Mouse (Mus musculus) liver, embryonic 11.5 days (tissue): ENCODE data around the gene Lmo3. TPM values are rescaled to one million over a fixed set of nuclear protein-coding genes. Genes with fewer than 3 reads are reported as not detected.
A peak's percentile ranks its signal among the peaks of the same experiment; 100 is the strongest.

Experiments used
- ATAC-seq: fragments of 200-750 bp; cut with Nextera tagmentation; replicated peaks from 2 replicates; pipeline ENCODE4 v1.8.0; 2017; ENCODE audit warnings: moderate number of reproducible peaks, mild to moderate bottlenecking, moderate TSS enrichment, moderate library complexity; ENCODE audit not compliant: low FRiP score
- DNase-seq: peaks from one replicate; pipeline ENCODE4 v3.0.0-alpha.2; 2017; ENCODE audit warnings: low spot score
- H3K27ac ChIP-seq: fragments of 300-500 bp; sonication (generic); 2 replicates; pipeline ENCODE4 v1.5.1; 2014; ENCODE audit warnings: mild to moderate bottlenecking, low read depth, low read length, control low read depth
- H3K27me3 ChIP-seq: fragments of 300-500 bp; sonication (generic); replicated peaks from 2 replicates; pipeline ENCODE4 v1.6.1; 2014; ENCODE audit warnings: low read length, mixed read lengths; ENCODE audit not compliant: control insufficient read depth, insufficient read depth
- H3K36me3 ChIP-seq: fragments of 300-500 bp; sonication (generic); 2 replicates; pipeline ENCODE4 v1.6.1; 2014; ENCODE audit warnings: mild to moderate bottlenecking, low read length, moderate library complexity, mixed read lengths; ENCODE audit not compliant: control insufficient read depth, insufficient read depth
- H3K4me1 ChIP-seq: fragments of 300-500 bp; sonication (generic); replicated peaks from 2 replicates; pipeline ENCODE4 v1.6.1; 2014; ENCODE audit warnings: low read length, mixed read lengths; ENCODE audit not compliant: control insufficient read depth, insufficient read depth
- H3K4me2 ChIP-seq: fragments of 300-500 bp; sonication (generic); 2 replicates; pipeline ENCODE4 v1.6.1; 2014; ENCODE audit warnings: mild to moderate bottlenecking, control low read depth, moderate library complexity
- H3K4me3 ChIP-seq: fragments of 300-500 bp; sonication (generic); 2 replicates; pipeline ENCODE4 v1.5.1; 2014; ENCODE audit warnings: low read depth, low read length, control low read depth
- H3K9ac ChIP-seq: fragments of 300-500 bp; sonication (generic); 2 replicates; pipeline ENCODE4 v1.6.1; 2014; ENCODE audit warnings: low read depth, low read length, control low read depth
- H3K9me3 ChIP-seq: fragments of 300-500 bp; sonication (generic); 2 replicates; pipeline ENCODE4 v1.6.1; 2016; ENCODE audit warnings: low read length, inconsistent platforms, mixed read lengths; ENCODE audit not compliant: control insufficient read depth
- WGBS: fragments of 180-500 bp; shearing (Covaris S2); extraction: QIAGEN DNeasy Blood & Tissue Kit; methylation state at CpG from one replicate; pipeline ENCODE4 v1.1.7; 2014; 5-methylcytosine and 5-hydroxymethylcytosine counted together
- polyA plus RNA-seq: library from polyadenylated mRNA; unstranded; fragments of >200 nt; fragmentation: Nextera tagmentation; extraction: Ambion mirVana; gene quantifications from 2 replicates; pipeline ENCODE4 v1.2.1, GENCODE M21; 2014

The Lmo3 gene
- polyA plus RNA-seq, 1 experiment from 2014 or later, result 1.1 TPM

DNA sequence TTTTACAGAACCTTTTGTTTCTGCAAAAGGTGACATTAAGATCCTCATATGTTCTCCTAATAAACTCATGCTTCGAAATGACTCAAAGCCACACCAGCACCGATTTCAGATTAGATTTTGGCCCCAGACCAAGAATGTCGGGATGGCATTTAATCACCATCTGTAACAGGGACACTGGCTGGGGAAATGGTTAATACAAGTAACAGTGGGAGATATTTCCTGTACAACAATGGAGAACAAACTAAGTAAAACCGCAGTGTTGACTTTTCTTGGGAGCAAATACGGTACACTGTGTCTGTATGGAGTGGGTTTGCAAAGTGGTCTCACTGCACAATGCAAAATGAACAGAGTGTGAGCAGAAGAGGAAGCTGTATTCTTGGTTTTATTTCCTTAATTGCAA is 217.7 kb downstream of the Lmo3 start:
- Histone ChIP-seq H3K9me3 (no peaks in the 10 kb centered on the region), H3K4me1 (no peaks in the 10 kb centered on the region), H3K27ac (no peak overlapping the region), H3K9ac (no peak overlapping the region), H3K4me2 (no peak overlapping the region), H3K4me3 (no peak overlapping the region), H3K36me3 (no peaks in the 10 kb centered on the region), H3K27me3 (no peaks in the 10 kb centered on the region)
- DNase-seq, result no peak
- 71% methylated on average over 5 of the region's 5 CpGs for WGBS
- ATAC-seq, result no peak

- H3K27ac ChIP-seq, result peak overlapping the region; percentile 58
Measured at GRCm38 (mm10) chr6:138350587-138351345, 231.0 kb downstream of the Lmo3 start.

GRCm38 (mm10) chr6:138346558-138346957 is 235.2 kb downstream of the Lmo3 start:
- WGBS, result 75% methylated on average over 4 of the region's 4 CpGs
- H3K4me3 ChIP-seq, result no peak overlapping the region
- H3K36me3 ChIP-seq, result no peaks in the 10 kb centered on the region
- peaks cover 2% of the 10 kb centered on the region; the same call in 1 of the 2 replicates for H3K9me3 ChIP-seq
- no peak overlapping the region for H3K27ac ChIP-seq
- no peaks in the 10 kb centered on the region for H3K4me1 ChIP-seq
- H3K9ac ChIP-seq, result no peak overlapping the region
- H3K27me3 ChIP-seq, result no peaks in the 10 kb centered on the region
- H3K4me2 ChIP-seq, result no peak overlapping the region
- no peak for DNase-seq
- no peak for ATAC-seq

More at GRCm38 (mm10) chr6:138350587-138351345, 231.0 kb downstream of the Lmo3 start:
- ATAC-seq (peak; percentile 67; the same call in 1 of the 2 replicates), DNase-seq (no peak)
- no peaks in the 10 kb centered on the region for H3K9me3 ChIP-seq
- H3K9ac ChIP-seq, result no peak overlapping the region
- no peak overlapping the region for H3K4me2 ChIP-seq
- no peaks in the 10 kb centered on the region for H3K36me3 ChIP-seq
- no peak overlapping the region for H3K4me3 ChIP-seq
- no peaks in the 10 kb centered on the region for H3K27me3 ChIP-seq
- WGBS, result 73% methylated on average over 3 of the region's 3 CpGs
- H3K4me1 ChIP-seq, result no peaks in the 10 kb centered on the region

- no peak overlapping the region for H3K4me3 ChIP-seq
- H3K4me1 ChIP-seq, result no peaks in the 10 kb centered on the region
- no peaks in the 10 kb centered on the region for H3K27me3 ChIP-seq
- no peaks in the 10 kb centered on the region for H3K36me3 ChIP-seq
- H3K9ac ChIP-seq, result no peak overlapping the region
- ATAC-seq (no peak), DNase-seq (no peak)
- no peaks in the 10 kb centered on the region for H3K9me3 ChIP-seq
- H3K27ac ChIP-seq, result no peak overlapping the region
- WGBS, result 66% methylated on average over 4 of the region's 4 CpGs
- no peak overlapping the region for H3K4me2 ChIP-seq
Measured at GRCm38 (mm10) chr6:138335858-138336257, 245.9 kb downstream of the Lmo3 start.

DNA sequence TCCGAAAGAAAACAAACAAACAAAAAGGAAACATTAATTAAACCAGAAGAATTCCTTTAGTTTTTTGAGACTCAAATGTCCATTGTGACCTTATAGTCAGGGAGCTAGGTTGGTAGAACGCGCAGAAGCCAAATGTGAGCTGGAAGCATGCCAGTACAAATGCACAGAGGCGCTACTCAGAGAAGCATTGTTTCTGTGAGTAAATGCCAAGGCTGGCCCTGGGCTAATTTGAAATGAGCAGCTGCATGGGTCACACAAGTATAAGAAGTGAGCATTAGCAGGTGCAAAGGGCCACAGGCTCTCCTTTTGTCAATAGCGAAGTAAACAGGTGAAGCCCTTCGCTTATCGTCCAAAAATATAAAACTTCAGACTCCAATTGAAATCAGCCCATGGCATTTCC is 247.8 kb downstream of the Lmo3 start:
- Histone ChIP-seq H3K4me1 (no peaks in the 10 kb centered on the region), H3K27me3 (no peaks in the 10 kb centered on the region), H3K27ac (no peak overlapping the region), H3K4me2 (no peak overlapping the region), H3K9ac (no peak overlapping the region), H3K36me3 (no peaks in the 10 kb centered on the region), H3K9me3 (no peaks in the 10 kb centered on the region), H3K4me3 (no peak overlapping the region)
- no peak for ATAC-seq
- 93% methylated on average over 7 of the region's 7 CpGs for WGBS
- DNase-seq, result no peak

GRCm38 (mm10) chr6:138325744-138326400 is 255.9 kb downstream of the Lmo3 start:
- Histone ChIP-seq H3K4me1 (no peaks in the 10 kb centered on the region), H3K27me3 (no peaks in the 10 kb centered on the region), H3K9ac (no peak overlapping the region), H3K4me2 (no peak overlapping the region), H3K4me3 (no peak overlapping the region), H3K36me3 (no peaks in the 10 kb centered on the region), H3K9me3 (no peaks in the 10 kb centered on the region), H3K27ac (no peak overlapping the region)
- no peak for ATAC-seq
- DNase-seq, result no peak
- WGBS, result 62% methylated on average over 3 of the region's 3 CpGs

DNA sequence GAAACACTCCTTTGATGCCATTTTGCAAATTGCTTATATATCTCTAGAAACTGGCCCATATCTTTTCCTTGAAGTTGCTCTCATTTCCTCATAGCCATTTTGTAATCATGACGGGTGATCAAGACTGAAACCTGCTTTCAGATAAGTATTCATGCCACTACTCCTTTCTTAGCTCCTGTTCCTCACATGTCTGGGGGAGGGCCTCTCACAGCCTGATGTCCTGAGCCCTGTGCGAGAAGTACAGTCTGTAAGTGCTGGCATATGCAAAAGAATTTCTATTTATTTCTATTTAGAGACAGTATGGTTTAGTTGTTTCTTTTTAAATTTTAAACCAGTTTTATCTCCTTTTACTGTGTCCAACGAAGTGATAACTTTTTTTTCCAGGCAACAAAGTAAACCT is 256.6 kb downstream of the Lmo3 start:
- no peak for DNase-seq
- Histone ChIP-seq H3K36me3 (no peaks in the 10 kb centered on the region), H3K27me3 (no peaks in the 10 kb centered on the region), H3K4me3 (no peak overlapping the region), H3K9me3 (no peaks in the 10 kb centered on the region), H3K4me1 (no peaks in the 10 kb centered on the region), H3K27ac (no peak overlapping the region), H3K9ac (no peak overlapping the region), H3K4me2 (no peak overlapping the region)
- WGBS, result 72% methylated on average over 3 of the region's 3 CpGs
- ATAC-seq, result no peak

DNA sequence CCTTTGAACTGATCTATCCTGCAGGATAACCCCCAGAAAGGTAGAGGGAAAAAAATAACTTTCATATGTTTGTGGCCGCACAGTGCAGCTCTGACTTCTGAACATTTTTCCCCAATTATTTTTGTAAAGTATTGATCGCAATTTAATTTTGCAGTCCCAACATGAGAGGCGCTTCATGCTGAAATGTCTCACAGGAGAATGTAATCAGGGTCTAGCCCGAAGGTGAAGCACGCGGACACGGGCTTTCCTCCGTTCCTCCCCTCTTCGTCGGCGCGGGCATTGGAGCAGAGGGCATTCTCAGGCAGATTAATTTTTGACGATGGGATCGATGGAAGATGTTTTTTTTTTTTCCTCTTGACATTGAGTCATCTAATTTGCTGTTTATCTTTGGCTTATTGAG is 258.4 kb downstream of the Lmo3 start:
- no peak overlapping the region for H3K9ac ChIP-seq
- DNase-seq, result no peak
- 92% methylated on average over 14 of the region's 14 CpGs for WGBS
- H3K4me3 ChIP-seq, result no peak overlapping the region
- ATAC-seq, result no peak
- H3K4me1 ChIP-seq, result no peaks in the 10 kb centered on the region
- no peak overlapping the region for H3K4me2 ChIP-seq
- no peak overlapping the region for H3K27ac ChIP-seq
- H3K9me3 ChIP-seq, result no peaks in the 10 kb centered on the region
- H3K27me3 ChIP-seq, result no peaks in the 10 kb centered on the region
- no peaks in the 10 kb centered on the region for H3K36me3 ChIP-seq
